Mouse (Mus musculus) myocyte (in vitro differentiated cells): ENCODE results near the gene Bola3.

Experiments
- E2F4 ChIP-seq: IDR thresholded peaks from one replicate; pipeline ENCODE4 v1.6.1; 2011; ENCODE audit warnings: mild to moderate bottlenecking, control low read depth, moderate library complexity; ENCODE audit not compliant: insufficient read depth
- MAX ChIP-seq: IDR thresholded peaks from one replicate; pipeline ENCODE4 v1.6.1; 2011; ENCODE audit warnings: low read depth, mild to moderate bottlenecking, control low read depth
- MYOD1 ChIP-seq, 3 experiments: IDR thresholded peaks; one replicate each; pipeline ENCODE4 v1.6.1; 2011; ENCODE audit warnings: control low read depth in 2 of 3, low read depth in 2 of 3, mild to moderate bottlenecking in 2 of 3, moderate library complexity in 1 of 3; ENCODE audit not compliant: insufficient read length in 2 of 3, control insufficient read depth in 1 of 3
- POLR2A ChIP-seq: IDR thresholded peaks from one replicate; pipeline ENCODE4 v1.6.1; 2011; ENCODE audit warnings: low read depth, mild to moderate bottlenecking, control low read depth, moderate library complexity; ENCODE audit not compliant: insufficient read length
- TCF12 ChIP-seq: IDR thresholded peaks from one replicate; pipeline ENCODE4 v1.6.1; 2011; ENCODE audit warnings: mild to moderate bottlenecking, control low read depth; ENCODE audit not compliant: poor library complexity, insufficient read depth, severe bottlenecking

DNA sequence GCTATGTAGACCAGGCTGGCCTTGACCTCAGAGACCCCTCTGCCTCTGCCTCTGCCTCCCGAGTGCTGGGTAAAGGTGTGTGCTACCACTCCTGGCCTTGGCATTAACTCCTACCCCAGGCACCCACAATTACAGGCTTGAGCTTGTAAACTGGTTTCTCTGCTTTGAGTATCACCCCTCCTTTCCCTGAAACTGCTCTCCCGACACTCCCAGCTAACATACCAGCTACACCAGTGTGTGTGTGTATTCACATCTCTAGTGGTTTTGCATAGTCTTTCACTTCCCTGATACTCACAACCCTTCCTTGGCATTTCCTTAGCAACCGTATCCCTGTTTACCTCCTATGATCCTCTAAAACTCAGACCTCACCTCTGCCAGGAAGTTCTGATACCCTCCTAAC lies 50.8 kb downstream of the Bola3 start:
- TF ChIP-seq POLR2A (no peak), TCF12 (no peak), E2F4 (no peak), MYOD1 (IDR thresholded peaks at IDR 0.05; ENCODE audit: control insufficient read depth in 1 of 3, insufficient read length in 2 of 3, low read depth in 2 of 3) (no peak), MAX (no peak)
